Mouse (Mus musculus) limb, embryonic 11.5 days (tissue): ENCODE data around the gene Slco3a1. TPM values are rescaled to one million over a fixed set of nuclear protein-coding genes. Genes with fewer than 3 reads are reported as not detected.

ENCODE experiments used
- ATAC-seq: fragments of 200-750 bp; cut with Nextera tagmentation; 2 replicates; pipeline ENCODE4 v1.8.0; 2017; ENCODE audit warnings: low read depth; ENCODE audit not compliant: insufficient number of reproducible peaks, low FRiP score, low TSS enrichment
- DNase-seq: peaks from one replicate; pipeline ENCODE4 v3.0.0-alpha.2; 2015; ENCODE audit warnings: low spot score
- H3K27ac ChIP-seq: fragments of 300-500 bp; sonication (generic); replicated peaks from 2 replicates; pipeline ENCODE4 v1.5.1; 2014; ENCODE audit warnings: low read depth, mild to moderate bottlenecking, low read length
- H3K27me3 ChIP-seq: fragments of 300-500 bp; sonication (generic); 2 replicates; pipeline ENCODE4 v1.6.1; 2014; ENCODE audit warnings: mild to moderate bottlenecking, low read length, mixed read lengths; ENCODE audit not compliant: control insufficient read depth, insufficient read depth
- H3K36me3 ChIP-seq: fragments of 300-500 bp; sonication (generic); 2 replicates; pipeline ENCODE4 v1.6.1; 2014; ENCODE audit warnings: mild to moderate bottlenecking, low read length, moderate library complexity, mixed read lengths; ENCODE audit not compliant: control insufficient read depth, insufficient read depth
- H3K4me1 ChIP-seq: fragments of 300-500 bp; sonication (generic); 2 replicates; pipeline ENCODE4 v1.6.1; 2014; ENCODE audit warnings: low read length, mixed read lengths; ENCODE audit not compliant: control insufficient read depth, insufficient read depth
- H3K4me2 ChIP-seq: fragments of 300-500 bp; sonication (generic); 2 replicates; pipeline ENCODE4 v1.6.1; 2014; ENCODE audit warnings: low read depth, mild to moderate bottlenecking, moderate library complexity; ENCODE audit not compliant: severe bottlenecking
- H3K4me3 ChIP-seq: fragments of 300-500 bp; sonication (generic); 2 replicates; pipeline ENCODE4 v1.5.1; 2014; ENCODE audit warnings: low read depth, low read length
- H3K9ac ChIP-seq: fragments of 300-500 bp; sonication (generic); 2 replicates; pipeline ENCODE4 v1.6.1; 2014; ENCODE audit warnings: mild to moderate bottlenecking, low read length
- H3K9me3 ChIP-seq: fragments of 300-500 bp; sonication (generic); 2 replicates; pipeline ENCODE4 v1.6.1; 2016; ENCODE audit warnings: low read length; ENCODE audit not compliant: control insufficient read depth
- WGBS: fragments of 180-500 bp; shearing (Covaris S2); extraction: QIAGEN DNeasy Blood & Tissue Kit; methylation state at CpG from one replicate; pipeline ENCODE4 v1.1.7; 2014; 5-methylcytosine and 5-hydroxymethylcytosine counted together
- polyA plus RNA-seq: library from polyadenylated mRNA; unstranded; fragments of >200 nt; fragmentation: Nextera tagmentation; extraction: Ambion mirVana; gene quantifications from 2 replicates; pipeline ENCODE4 v1.2.1, GENCODE M21; 2014

Slco3a1 gene
- polyA plus RNA-seq, 1 experiment from 2014 or later = 4.8 TPM

GRCm38 (mm10) chr7:74540933-74541725 lies 13.5 kb downstream of the Slco3a1 start:
- H3K4me1 ChIP-seq = no peaks in the 10 kb centered on the region
- 95% methylated on average over 7 of the region's 7 CpGs for WGBS
- H3K36me3 ChIP-seq = no peaks in the 10 kb centered on the region
- H3K9ac ChIP-seq = no peak overlapping the region
- H3K27me3 ChIP-seq = no peaks in the 10 kb centered on the region
- H3K4me3 ChIP-seq = no peak overlapping the region
- H3K9me3 ChIP-seq = no peaks in the 10 kb centered on the region
- no peak for DNase-seq
- no peak overlapping the region for H3K27ac ChIP-seq
- H3K4me2 ChIP-seq = no peak overlapping the region
- ATAC-seq = no peak

DNA sequence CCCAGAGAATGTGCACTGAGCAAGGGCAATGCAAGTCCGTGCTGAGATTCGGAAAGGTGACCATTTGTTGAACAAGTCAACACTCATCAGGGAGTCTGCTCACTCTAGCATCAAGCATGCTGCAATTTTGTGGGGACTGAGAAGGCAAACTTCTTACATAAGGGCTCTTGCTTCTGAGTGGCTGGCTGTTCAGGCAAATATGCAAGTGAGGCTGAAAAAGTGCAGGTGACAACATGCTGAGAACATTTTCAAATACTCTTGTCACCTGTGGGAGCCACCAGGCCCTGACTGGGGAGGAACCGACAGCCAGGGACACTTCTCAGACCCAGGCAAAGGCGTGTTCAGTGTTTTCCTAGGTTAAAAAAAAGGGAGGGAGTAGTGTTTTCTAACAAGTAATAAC lies 18.4 kb downstream of the Slco3a1 start:
- no peaks in the 10 kb centered on the region for H3K4me1 ChIP-seq
- H3K9me3 ChIP-seq = no peaks in the 10 kb centered on the region
- H3K4me2 ChIP-seq = no peak overlapping the region
- H3K36me3 ChIP-seq = no peaks in the 10 kb centered on the region
- H3K27ac ChIP-seq = no peak overlapping the region
- no peak for ATAC-seq
- 86% methylated on average over 4 of the region's 4 CpGs for WGBS
- no peaks in the 10 kb centered on the region for H3K27me3 ChIP-seq
- H3K9ac ChIP-seq = no peak overlapping the region
- DNase-seq = no peak
- no peak overlapping the region for H3K4me3 ChIP-seq

DNA sequence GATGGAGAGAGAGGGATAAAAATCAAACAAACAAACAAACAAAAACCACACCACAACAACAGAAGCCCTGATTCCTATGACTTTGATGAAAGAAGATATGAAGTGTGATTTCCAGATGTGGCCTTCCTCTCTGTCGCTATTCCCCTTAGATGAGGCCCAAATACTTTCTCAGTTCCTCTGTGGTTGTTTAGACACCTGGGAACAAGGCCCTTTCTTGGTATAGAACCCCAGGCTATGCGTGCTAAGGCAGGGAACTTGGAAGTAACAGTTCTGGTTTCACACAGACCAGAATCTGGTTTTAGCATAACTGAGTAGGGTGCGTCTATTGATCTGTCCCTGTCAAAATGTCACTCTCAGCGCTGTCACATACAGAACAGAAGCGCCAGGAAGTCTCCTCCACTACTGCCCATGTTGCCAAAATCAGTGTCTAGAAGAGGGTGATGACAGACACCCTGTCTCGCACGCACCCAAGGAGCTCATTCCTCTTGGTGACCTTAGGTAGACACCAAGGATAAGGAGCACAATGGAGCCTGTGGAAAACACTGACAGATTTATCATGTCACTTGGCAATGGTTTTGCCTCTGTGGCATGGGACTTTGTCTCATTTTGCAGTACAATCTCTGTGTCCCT lies 23.0 kb downstream of the Slco3a1 start:
- ATAC-seq (no peak), DNase-seq (no peak)
- no peak overlapping the region for H3K27ac ChIP-seq
- no peaks in the 10 kb centered on the region for H3K36me3 ChIP-seq
- no peak overlapping the region for H3K4me2 ChIP-seq
- no peak overlapping the region for H3K4me3 ChIP-seq
- no peaks in the 10 kb centered on the region for H3K4me1 ChIP-seq
- 86% methylated on average over 7 of the region's 7 CpGs for WGBS
- H3K27me3 ChIP-seq = no peaks in the 10 kb centered on the region
- H3K9ac ChIP-seq = no peak overlapping the region
- H3K9me3 ChIP-seq = no peaks in the 10 kb centered on the region

DNA sequence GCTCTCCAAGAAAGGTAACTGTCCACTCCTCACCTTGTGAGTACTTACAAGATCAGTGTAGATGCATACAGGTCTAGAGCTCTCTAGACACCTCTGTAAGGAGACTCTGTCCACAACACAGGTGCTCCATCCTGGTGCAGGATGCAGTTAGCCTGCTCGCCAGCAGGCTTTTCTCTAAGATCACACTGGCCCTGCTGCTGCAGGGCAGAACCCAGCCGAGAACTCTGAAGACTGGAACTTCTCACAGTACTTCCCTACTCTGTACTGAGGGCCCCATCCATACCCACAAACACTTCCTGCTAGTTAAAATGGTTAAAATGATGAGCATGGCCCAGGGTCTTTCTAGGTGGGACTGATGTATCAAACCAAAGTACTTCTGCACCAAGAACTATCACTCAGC lies 24.7 kb downstream of the Slco3a1 start:
- no peaks in the 10 kb centered on the region for H3K27me3 ChIP-seq
- DNase-seq (no peak), ATAC-seq (no peak)
- no peak overlapping the region for H3K27ac ChIP-seq
- no peak overlapping the region for H3K4me3 ChIP-seq
- 67% methylated on average over 2 of the region's 2 CpGs for WGBS
- H3K9ac ChIP-seq = no peak overlapping the region
- no peaks in the 10 kb centered on the region for H3K36me3 ChIP-seq
- no peaks in the 10 kb centered on the region for H3K9me3 ChIP-seq
- no peaks in the 10 kb centered on the region for H3K4me1 ChIP-seq
- no peak overlapping the region for H3K4me2 ChIP-seq

DNA sequence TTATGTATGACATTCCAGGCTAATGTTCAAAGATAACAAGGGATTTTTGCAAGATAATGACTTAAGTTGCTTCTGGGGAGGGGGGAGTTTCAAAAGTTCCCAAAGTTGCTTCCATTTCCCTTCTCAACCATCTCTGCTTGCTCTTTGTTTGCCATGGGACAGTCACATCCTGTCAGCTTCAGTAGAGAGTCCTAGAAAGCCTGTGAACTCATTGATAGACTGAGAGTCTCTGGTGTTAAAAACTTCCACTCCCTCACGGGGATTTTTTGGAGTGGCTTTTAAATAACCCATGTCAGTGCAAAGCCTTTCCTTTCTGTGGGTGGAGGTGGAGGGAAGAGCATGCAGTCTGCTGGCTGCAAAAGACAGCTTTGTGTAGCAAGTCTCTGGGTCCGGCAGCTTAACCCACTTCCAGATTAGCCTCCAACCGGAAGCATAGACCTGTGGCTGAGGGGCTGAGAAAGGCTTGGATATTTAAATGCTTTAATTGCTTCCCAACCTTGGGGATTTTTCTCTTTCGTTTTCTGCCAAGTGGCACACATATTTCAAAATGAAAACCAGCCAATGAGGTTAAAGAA lies 25.3 kb downstream of the Slco3a1 start:
- WGBS = 65% methylated on average over 4 of the region's 4 CpGs
- DNase-seq (no peak), ATAC-seq (no peak)
- Histone ChIP-seq H3K36me3 (no peaks in the 10 kb centered on the region), H3K9ac (no peak overlapping the region), H3K4me3 (no peak overlapping the region), H3K9me3 (no peaks in the 10 kb centered on the region), H3K4me1 (no peaks in the 10 kb centered on the region), H3K27me3 (no peaks in the 10 kb centered on the region), H3K4me2 (no peak overlapping the region), H3K27ac (no peak overlapping the region)

GRCm38 (mm10) chr7:74528182-74528581 lies 26.4 kb downstream of the Slco3a1 start:
- no peak overlapping the region for H3K27ac ChIP-seq
- no peaks in the 10 kb centered on the region for H3K36me3 ChIP-seq
- H3K9me3 ChIP-seq = no peaks in the 10 kb centered on the region
- no peak for ATAC-seq
- no peak overlapping the region for H3K9ac ChIP-seq
- H3K4me1 ChIP-seq = no peaks in the 10 kb centered on the region
- 88% methylated on average over 5 of the region's 5 CpGs for WGBS
- H3K27me3 ChIP-seq = no peaks in the 10 kb centered on the region
- no peak overlapping the region for H3K4me2 ChIP-seq
- DNase-seq = no peak
- H3K4me3 ChIP-seq = no peak overlapping the region

- Histone ChIP-seq H3K36me3 (no peaks in the 10 kb centered on the region), H3K4me1 (no peaks in the 10 kb centered on the region), H3K27me3 (no peaks in the 10 kb centered on the region), H3K4me2 (no peak overlapping the region), H3K27ac (no peak overlapping the region), H3K9ac (no peak overlapping the region), H3K4me3 (no peak overlapping the region), H3K9me3 (no peaks in the 10 kb centered on the region)
- ATAC-seq = no peak
- DNase-seq = no peak
- 85% methylated on average over 6 of the region's 6 CpGs for WGBS
Measured at GRCm38 (mm10) chr7:74527689-74528088, 26.9 kb downstream of the Slco3a1 start.

GRCm38 (mm10) chr7:74526030-74526429 lies 28.6 kb downstream of the Slco3a1 start:
- no peak for ATAC-seq
- Histone ChIP-seq H3K36me3 (no peaks in the 10 kb centered on the region), H3K9ac (no peak overlapping the region), H3K27me3 (no peaks in the 10 kb centered on the region), H3K4me2 (no peak overlapping the region), H3K4me3 (no peak overlapping the region), H3K4me1 (no peaks in the 10 kb centered on the region), H3K9me3 (no peaks in the 10 kb centered on the region), H3K27ac (no peak overlapping the region)
- no peak for DNase-seq
- WGBS = 91% methylated on average over 4 of the region's 4 CpGs
